Mouse (Mus musculus): ENCODE measurements around the gene Snrpd3.
"Not testable (repeated sequence)": the region's sequence is repeated elsewhere in the genome, so short reads cannot be mapped to it uniquely, and the experiment has no call there.

- not testable (repeated sequence) for TF ChIP-seq HCFC1 (IDR thresholded peaks at IDR 0.05; ENCODE audit: borderline replicate concordance, insufficient read depth, low read length); CHD2 (IDR thresholded peaks at IDR 0.05; ENCODE audit: low read depth, low read length); ZC3H11A (IDR thresholded peaks at IDR 0.05; ENCODE audit: borderline replicate concordance, low read depth, low read length); MAFK (IDR thresholded peaks at IDR 0.05; ENCODE audit: insufficient read depth, low read depth, low read length)
These were observed 11.4 kb upstream of the Snrpd3 start for GRCm38 (mm10) chr10:75505928-75506327.
